Mouse (Mus musculus) kidney, postnatal 36 days (tissue): ENCODE measurements at regions not wholly inside any gene's neighbourhood (a gene's known extent, or its start where the extent isn't known, plus 50 kb on each side); places are given as distances from the start of the nearest gene placed in this dataset.

ENCODE experiments used
- DNase-seq, 2 experiments: peaks; one replicate each; pipeline ENCODE4 v3.0.0; 2021 to 2022; ENCODE audit warnings: mixed read lengths in 2 of 2

- no peak for DNase-seq
Observed at GRCm38 (mm10) chr6:96057011-96057410, 55.9 kb upstream of the Fam19a1 start.

- no peak for DNase-seq
Observed at GRCm38 (mm10) chr6:96057575-96058159, 55.3 kb upstream of the Fam19a1 start.

GRCm38 (mm10) chr6:96061979-96062378 is 51.0 kb upstream of the Fam19a1 start:
- peak in 1 of 2 experiments; percentile 4 for DNase-seq
